Mouse (Mus musculus) liver, adult 2 months (tissue): ENCODE measurements around the gene Gm10563.

Source experiments
- CTCF ChIP-seq: fragments of 200-500 bp; IDR thresholded peaks from 2 replicates; pipeline ENCODE4 v1.5.1; 2011; ENCODE audit warnings: low read depth, low read length, control low read depth
- POLR2A ChIP-seq: fragments of 200-500 bp; IDR thresholded peaks from 2 replicates; pipeline ENCODE4 v1.6.1; 2011; ENCODE audit warnings: low read length, control low read depth; ENCODE audit not compliant: insufficient read depth; ENCODE audit errors: extremely low read depth

DNA sequence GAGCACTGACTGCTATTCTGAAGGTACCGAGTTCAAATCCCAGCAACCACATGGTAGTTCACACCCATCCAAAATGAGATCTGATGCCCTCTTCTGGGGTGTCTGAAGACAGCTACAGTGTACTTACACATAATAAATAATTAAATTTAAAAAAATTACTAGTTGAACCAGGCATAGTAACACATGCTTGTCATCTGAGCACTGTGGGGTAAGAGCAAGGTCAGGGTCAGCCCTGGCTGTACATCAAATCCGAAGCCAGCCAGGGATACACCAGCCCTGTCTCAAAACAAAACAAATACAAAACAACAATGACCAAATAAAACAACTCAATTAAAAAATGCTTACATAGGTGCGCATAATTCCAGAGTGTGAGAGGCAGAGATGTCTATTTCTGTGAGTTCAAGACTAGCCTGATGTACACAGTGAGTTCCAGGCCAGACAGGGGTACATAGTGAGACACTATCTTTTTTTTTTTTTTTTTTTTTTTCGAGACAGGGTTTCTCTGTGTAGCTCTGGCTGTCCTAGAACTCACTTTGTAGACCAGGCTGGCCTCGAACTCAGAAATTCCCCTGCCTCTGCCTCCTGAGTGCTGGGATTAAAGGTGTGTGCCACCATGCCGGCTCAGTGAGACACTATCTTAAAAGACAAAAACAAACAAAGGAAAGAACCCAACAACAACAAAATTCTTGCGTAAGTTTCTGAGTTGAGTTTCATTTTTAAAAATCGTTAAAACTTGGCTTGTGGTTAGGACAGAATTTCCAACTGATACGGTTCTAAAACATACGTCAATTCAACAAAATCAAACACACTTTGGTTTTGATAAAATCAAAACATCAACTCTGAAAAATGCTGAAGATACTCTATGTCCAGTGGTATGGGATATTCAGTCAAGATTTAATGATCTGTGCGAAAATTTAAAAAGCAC is 45.0 kb downstream of the Gm10563 start:
- TF ChIP-seq POLR2A = no peak
- no peak for TF ChIP-seq CTCF
